Mouse (Mus musculus) forelimb bud, embryonic 11.5 days (tissue): ENCODE data around the gene Casc3.
"Not testable (repeated sequence)": the region's sequence is repeated elsewhere in the genome, so short reads cannot be mapped to it uniquely, and the experiment has no call there.

Source experiments
- DNase-seq: peaks from one replicate; pipeline ENCODE4 v3.0.0-alpha.2; 2012; ENCODE audit warnings: low read depth, low spot score

Gene Casc3

DNA sequence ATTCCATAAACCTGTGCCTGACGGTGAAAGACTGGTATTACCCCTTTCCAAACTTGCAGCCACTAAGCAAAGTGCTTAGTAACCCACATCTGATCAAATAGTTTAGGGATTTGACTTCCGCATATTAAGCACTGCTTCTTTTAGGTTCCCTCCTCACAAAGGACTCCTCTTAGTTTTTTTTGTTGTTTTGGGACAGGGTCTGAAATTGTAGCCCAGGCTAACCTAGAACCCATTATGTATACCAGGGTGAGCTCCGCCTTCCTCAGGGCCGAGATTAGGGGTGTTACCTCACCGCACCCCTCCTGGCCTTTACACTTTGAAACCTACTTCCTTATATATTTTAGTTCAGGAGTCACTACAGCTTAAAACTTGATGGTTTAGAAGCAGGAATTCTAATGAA is 14.9 kb upstream of the Casc3 start:
- no peak for DNase-seq

- no peak for DNase-seq
Measured at GRCm38 (mm10) chr11:98790631-98791205, 14.0 kb upstream of the Casc3 start.

DNA sequence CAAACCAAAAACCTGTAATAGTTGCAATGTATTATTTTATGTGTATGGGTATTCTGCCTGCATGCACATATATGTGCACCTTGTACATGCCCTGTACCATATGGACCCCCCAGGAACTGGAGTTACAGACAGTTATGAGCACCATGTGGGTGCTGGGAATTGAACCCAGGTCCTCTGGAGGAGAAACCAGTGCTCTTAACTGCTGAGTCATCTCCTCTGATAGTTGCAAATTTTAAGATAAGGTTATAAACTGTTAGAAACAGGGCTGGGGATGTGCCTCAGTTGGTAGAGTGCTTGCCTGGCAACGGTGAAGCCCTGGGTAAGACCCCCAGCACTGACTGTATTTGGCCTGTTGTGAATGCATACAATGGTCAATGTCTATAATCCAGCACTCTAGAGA is 13.3 kb upstream of the Casc3 start:
- no peak for DNase-seq

DNA sequence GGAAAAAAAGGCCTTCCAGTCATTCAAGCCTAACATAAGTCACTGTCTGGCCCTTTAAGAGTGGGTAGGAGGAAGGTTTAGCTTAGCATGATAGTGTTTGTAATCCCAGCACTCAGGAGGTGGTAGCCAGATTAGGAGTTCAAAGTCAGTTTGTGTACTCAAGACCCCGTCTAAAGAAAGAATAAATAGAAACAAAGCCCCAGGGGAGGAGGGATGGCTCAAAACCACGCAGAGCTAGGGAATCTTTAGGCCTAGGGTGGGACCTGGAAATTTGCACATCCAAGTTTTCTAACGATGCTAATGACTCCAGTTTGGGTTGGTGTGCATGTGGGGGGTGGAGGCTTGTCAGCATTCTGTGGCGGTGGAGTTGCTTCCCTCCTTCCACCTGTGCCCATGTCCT is 12.6 kb upstream of the Casc3 start:
- no peak for DNase-seq

DNA sequence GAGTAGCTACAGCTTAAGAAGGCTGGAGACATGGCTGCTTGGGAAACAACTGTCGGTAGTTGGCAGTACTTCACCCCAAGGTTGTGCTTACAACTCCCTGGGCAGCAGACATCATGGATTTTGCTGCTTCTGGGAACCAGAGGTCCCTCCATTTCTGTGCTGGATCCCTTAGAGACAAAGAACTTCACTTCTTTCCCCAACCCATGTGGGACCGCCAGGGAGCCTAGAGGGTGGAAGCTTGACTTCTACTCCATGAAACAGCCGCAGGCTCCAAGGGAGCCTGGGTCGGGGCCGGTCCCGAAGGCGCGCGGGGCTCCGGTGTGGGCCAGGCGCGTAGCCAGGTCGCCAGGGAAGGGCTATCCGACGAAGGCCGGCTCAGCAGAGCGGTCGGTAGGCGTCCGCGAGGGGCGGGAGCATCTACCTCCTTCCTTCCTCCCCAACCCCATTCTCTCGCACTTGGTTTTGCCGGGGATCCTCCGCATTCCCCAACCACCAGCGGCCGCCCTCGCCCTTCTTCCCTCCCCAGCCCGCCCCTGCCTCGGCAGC is 10.2 kb upstream of the Casc3 start:
- DNase-seq: peak; percentile 61

DNA sequence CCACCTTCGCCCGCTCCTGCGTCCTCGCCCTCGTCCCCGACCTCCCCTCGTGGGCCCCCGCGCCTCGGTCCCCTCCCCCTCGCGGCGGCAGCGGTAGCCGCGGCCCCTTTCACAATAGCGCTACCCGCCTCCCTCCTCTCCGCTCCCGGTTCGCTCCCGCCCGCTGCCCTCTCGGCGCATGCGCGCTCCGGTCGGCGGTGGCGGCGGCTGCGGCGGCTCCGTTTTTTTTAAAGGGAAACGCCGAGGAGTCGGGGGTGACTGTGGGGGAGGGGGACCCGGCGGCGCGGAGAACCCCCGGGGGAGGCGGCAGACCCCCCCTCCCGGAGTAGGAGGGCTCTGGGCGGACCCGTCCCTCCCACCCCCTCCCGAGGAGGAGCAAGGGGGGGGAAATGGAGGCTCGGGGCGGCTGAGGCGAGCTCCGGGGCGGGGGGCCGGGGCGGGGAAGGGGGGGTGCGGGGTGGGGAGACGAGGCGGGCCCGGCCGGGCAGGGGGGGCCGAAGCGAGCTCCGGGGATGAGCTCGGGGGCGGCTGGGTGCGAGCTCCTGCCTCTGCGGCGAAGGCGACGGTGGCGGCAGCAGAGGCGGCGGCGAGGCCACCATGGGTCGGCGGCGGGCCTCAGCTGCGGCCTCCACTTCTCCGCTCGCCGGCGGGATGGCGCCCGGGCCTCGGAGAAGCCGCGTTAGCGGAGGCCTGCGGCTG is 9.5 kb upstream of the Casc3 start, which contains the start of gene Msl1:
Gene Msl1 (plus strand): TSS at position 502 of the 699 bp plus-strand sequence.
- peak; percentile 78 for DNase-seq

- no peak for DNase-seq
Measured at GRCm38 (mm10) chr11:98795714-98796514, 8.8 kb upstream of the Casc3 start.

DNA sequence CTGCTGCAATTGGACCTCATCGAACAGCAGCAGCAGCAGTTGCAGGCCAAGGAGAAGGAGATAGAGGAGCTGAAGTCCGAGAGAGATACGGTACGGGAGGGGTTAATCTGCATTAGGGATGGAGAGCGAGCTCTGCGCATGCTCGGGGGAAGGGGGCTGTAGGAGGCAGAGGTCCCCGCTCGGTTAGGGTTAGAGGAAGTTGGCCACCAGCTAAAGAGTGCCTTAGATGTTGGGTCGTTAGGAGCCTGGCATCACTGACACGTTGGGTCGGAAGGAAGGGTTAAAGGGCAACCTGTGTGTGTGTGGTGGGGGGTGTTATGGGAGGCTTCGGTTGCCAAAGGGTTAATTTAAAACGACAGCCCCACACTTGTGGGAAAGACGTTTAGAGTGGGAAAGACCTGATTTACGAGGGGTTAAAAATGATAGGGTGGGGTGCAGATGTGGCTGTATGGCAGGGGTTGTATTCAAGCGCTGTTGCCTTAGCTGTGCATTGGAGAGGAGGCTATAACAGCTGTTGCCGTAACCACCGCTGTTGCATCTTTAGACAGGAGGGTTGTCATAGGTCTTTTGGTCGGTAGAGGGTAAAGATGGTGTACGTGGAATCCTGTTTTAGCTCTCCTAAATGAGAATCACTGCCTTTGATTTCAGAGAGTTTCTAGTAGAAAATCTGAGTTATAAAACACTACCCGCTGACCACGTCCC is 8.0 kb upstream of the Casc3 start:
- peak; percentile 78 for DNase-seq

- no peak for DNase-seq
Measured at GRCm38 (mm10) chr11:98797306-98797705, 7.4 kb upstream of the Casc3 start.

- no peak for DNase-seq
Measured at GRCm38 (mm10) chr11:98797909-98798308, 6.8 kb upstream of the Casc3 start.

GRCm38 (mm10) chr11:98808417-98808816 is 3.7 kb downstream of the Casc3 start:
- DNase-seq: no peak

- peak; percentile 99 for DNase-seq
Measured at GRCm38 (mm10) chr11:98809457-98810290, 5.0 kb downstream of the Casc3 start.

DNA sequence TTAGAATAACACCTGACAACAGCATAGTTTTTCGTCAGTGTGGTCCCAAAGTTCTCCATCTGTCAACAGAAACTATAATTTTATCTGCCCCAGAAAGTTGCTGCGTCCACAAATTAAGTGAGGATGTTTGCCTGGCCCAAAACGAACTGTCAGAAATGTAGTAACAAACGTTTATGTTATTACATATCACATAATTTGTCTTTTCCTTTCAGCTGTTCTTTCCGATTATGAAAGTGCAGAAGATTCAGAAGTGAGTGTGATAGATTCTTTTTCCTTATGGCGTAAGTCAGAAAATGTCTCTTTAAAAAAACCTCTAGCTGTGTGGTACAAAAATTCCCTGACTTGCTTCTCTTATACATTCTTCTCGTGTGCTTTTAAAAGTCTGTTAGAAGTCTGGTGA is 6.0 kb downstream of the Casc3 start:
- no peak for DNase-seq

GRCm38 (mm10) chr11:98816706-98817239 is 12.1 kb downstream of the Casc3 start:
- no peak for DNase-seq

- DNase-seq: no peak
Measured at GRCm38 (mm10) chr11:98820968-98821367, 16.3 kb downstream of the Casc3 start.

DNA sequence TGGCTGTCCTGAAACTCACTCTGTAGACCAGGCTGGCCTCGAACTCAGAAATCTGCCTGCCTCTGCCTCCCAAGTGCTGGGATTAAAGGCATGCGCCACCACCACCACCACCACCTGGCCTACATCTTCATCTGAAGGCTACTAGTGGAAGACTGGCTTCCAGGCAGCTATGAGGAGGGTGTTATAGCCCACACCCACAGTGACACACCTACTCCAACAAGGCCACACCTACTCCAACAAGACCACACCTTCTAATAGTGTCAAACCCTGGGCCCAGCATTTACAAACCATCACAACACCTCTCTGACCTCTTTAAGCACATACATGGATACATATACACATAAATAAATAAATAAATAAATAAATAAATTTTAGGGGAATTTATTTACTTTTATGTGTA is 21.4 kb downstream of the Casc3 start:
- not testable (repeated sequence) for DNase-seq

DNA sequence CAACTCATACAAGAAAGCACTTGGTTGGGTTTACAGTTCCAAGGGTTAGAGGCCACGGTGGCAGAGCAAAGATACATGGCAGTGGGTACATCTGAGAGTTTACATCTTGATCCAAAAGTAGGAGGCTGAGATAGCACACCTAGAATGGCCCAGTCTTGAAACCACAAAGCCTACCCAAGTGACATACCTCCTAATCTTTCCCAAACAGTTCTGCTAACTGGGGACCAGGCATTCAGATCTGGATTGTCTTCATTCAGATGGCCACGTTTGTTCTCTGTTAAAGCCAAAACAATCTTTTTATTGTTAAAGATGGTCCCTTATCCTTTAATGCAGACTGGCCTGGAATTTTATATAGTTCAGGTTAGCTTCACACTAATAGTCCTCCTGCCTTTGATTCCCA is 23.2 kb downstream of the Casc3 start:
- no peak for DNase-seq

GRCm38 (mm10) chr11:98829091-98829775 is 24.5 kb downstream of the Casc3 start:
- DNase-seq: no peak

DNA sequence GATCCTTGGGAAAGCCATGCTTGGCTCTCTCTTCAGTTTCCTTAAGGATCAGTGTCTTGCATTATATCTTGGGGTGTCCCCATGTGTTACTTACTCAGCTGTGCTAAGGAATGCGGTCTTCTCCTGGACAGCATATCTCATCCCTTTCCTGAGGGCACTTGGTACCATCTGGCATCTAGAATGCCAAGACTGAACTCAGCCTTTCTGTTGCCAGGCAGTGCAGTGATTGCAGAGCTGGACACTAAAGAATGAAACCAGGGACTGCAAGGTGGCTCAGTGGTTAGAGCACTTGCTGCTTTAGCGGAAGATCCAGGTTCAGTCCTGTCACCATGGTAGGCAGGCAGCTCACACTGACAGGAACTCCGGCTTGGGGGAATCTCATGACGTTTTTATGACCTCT is 25.2 kb downstream of the Casc3 start:
- no peak for DNase-seq

DNA sequence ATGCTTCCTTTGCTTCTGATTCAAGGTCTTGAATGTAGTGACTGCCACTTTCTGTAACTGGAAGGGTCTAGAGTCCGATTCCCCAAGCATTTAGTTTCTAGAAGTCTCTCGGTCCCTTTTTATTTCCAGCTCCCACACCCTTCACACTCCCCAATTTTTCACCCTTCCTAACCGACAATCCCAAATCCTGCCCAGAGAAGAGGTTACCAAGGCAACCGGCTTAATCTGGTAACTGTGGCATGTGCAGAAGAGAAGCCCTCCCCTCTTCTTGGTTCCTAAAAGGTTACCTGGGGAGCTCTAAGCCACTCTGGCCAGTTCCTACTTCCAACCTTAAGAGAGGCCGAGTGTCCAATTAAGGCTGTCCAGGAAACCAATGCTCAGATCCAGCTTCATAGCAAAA is 30.6 kb downstream of the Casc3 start:
- no peak for DNase-seq
